Mouse (Mus musculus): ENCODE data around the gene Cpne9.
A peak's percentile ranks its signal among the peaks of the same experiment; 100 is the strongest.

Gene Cpne9

DNA sequence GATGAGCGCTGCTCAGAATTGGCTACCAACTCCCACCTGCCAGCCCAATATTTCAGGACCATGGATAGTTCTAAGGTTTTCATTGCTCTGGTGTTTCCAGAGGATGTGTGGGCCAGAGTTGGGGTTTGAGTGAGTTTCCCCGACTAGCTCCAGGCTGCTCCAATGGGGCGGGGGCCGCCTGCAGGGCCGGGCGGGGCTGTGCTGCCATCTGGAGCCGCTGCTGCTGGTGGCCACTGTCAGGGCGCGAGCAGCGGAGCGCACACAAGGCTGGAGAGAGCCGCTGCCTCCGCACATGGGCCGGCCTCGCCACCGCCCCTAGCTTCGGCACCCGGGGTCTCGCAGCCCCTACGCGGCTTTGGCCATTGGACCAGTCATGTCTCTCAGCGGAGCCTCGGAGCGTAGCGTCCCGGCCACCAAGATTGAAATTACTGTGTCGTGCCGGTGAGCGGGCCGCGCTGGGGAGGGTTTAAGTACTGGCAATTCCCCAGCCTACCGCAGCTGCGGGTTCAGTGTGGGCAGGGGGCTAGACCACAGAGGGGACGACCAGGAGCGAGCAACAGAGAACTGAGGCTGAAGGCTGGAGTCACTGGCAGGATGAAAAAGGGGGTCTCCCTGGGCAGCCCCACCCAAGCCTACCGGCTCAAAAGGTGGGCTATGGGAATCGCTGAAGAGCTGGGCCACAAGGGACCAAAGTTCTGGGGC is at the start of gene Cpne9:
TSS of gene Cpne9 (plus strand) at position 207 of the 702 bp plus-strand sequence.
- peak; percentile 46 for DNase-seq (ENCODE audit: low spot score)

DNA sequence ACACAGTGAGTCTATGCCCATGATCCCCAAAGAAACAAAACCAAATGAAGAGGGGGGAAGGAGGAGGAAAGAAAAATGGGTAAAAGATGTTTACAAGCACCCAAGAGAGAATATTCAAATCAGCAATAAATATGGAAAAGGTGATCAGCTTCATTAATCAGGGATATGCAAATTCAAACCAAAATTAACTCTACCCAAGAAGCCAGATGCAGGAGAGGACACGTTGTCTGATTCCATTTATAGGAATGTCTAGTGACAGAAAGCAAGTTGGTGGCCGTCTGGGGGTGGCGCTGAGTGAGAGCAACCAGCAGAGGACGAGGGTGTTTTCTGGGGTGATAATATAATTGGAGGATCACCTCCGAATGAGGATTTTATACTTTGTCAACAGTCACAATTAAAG is 47.0 kb upstream of the Cpne9 start:
- DNase-seq (ENCODE audit: low spot score), result no peak

DNA sequence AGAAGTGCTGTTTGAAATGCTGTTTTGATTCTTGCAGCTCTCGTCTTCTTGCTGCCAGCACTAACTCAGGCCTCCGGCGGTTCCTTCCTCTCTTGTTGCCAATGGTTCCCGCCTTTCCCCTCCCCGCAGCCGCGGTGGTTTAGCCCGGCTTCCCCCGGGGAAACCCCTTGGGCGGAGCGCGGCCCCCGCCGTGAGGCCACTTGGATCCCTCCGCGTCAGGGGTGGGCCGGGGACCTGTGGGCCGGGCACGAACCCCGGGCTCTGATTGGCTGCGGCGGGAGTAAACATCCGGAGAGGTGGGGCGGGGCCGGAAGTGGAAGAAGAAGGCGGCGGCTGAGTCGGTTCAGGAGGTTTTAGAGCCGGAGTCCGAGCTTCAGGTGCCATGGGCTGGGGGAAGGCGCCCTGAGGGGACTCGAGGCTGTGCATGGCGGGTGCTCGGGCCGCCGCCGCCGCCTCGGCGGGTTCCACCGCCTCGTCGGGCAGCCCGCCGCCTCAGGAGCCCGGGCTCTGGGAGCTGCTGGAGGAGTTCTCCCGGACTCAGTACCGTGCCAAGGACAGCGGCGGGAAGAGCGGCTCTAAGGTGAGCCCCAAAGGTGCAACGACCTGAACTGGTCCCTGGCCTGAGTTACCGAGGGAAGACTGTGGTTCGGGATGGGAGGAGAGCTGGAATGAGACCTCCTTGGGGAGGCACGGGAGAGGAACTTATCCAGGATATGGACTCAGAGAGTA is 44.4 kb upstream of the Cpne9 start, which contains the start of gene Mtmr14:
TSS of gene Mtmr14 (plus strand) at position 302 of the 729 bp plus-strand sequence.
- DNase-seq (ENCODE audit: low spot score), result peak; percentile 99

DNA sequence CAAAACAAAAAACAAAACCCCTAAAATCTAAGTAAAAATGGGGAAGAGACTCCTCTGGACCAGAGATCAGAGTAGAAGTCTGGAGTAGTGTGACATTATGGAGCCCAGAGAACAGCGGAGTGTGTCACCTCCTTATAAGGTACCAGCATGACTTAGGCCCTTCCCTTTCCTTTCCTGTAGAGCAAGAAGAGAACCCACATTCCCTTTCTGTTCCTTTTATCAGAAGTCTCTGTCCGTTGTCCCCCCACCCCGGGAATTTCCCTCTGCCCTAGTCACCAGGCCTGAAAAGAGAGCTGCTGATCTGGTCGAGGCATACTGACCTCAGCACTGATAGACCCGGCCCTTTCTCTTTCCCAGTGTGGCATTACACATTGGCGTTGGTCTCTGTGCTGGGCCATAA is 43.7 kb upstream of the Cpne9 start:
- DNase-seq (ENCODE audit: low spot score), result no peak

DNA sequence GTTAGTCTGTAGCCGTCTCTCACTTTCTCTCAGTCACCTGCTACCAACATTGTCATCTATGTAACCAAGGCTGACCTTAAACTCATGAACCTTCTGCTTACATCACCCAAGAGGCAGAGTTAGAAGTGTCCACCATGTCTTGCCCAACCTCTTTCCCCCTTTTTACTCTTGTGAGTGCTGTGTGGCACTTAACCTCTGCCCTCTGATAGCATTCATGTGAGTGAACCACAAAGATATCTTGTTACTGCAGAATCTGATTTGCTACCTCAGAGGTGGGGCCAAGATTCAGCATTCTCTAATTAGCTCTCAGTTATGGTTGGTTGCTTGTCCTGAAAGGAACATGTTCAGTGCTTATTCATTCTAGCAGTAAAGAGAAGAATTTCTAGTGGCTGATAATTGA is 39.4 kb upstream of the Cpne9 start:
- no peak for DNase-seq (ENCODE audit: low spot score)

DNA sequence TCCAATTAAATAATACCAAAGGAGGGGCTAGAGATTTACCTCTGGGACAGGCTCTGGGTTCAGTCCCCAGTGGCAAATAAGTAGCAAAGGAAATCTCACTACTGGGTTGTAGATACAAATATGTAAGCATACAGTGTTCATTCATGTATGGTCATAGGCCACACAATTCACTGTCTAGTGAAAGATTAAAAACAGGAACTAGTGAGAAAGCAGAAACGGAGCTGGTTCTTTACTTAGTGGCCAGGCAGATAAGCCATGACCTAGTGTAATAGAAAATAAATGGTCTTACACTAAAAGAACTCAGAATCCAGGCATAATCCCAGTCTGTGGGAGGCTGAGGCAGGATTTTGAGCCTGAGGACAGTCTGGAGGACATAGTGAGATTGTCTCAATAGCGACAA is 36.5 kb upstream of the Cpne9 start:
- DNase-seq (ENCODE audit: low spot score), result no peak

DNA sequence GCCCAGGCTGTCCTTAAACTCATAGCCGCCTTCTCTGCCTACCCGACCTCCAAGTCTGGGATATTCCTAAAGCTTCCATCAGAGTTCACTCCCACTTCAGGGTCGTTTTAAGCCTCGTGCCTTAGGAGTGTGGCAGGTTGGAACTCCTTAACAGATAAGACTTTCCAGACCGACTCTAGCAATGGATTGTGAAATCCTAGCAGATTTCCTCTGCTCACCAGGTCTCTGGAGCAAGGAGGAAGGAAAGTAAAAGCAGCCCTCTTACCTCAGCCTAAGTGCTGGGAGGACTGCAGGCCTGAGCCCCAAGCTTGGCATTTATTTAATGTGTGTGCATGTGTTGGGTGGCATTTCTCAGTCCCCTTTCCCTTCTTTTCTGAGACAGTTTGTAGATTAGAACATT is 31.3 kb upstream of the Cpne9 start:
- DNase-seq (ENCODE audit: low spot score), result no peak

DNA sequence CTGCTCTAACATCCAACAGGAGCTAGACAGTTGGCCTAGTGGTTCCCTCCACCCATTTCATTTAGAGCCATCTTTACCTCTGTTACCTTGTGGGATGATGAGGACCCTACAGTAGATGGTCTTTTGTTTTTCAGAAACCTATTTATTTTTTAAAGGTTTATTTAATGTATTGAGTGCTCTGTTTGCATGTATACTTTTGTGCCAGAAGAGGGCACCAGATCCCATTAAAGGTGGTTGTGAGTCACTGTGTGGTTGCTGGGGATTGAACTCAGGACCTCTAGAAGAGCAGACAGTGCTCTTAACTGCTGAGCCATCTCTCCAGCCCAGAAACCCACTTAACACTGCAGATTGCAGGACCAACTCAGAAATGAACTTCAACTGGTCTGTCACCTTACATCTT is 30.2 kb upstream of the Cpne9 start:
- no peak for DNase-seq (ENCODE audit: low spot score)

DNA sequence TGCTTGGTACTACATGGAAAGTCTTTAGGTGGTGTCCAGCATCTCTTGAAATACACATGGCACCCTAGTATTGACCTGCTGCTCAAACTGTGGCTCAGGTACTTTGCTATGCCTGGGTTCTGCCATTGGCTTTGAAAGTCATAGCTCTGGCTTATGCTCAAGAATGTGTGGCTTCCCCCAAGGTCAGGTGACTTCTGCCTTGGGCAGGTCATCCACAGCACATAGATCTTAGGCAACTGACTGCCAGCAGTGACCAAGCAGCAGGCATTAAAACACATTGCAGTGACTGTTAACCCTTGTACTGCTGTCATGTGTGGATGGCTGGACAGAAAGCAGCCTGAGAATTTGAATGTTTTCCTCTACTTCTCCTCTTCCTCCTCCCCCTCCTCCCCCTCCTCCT is 27.2 kb upstream of the Cpne9 start:
- DNase-seq (ENCODE audit: low spot score), result no peak

DNA sequence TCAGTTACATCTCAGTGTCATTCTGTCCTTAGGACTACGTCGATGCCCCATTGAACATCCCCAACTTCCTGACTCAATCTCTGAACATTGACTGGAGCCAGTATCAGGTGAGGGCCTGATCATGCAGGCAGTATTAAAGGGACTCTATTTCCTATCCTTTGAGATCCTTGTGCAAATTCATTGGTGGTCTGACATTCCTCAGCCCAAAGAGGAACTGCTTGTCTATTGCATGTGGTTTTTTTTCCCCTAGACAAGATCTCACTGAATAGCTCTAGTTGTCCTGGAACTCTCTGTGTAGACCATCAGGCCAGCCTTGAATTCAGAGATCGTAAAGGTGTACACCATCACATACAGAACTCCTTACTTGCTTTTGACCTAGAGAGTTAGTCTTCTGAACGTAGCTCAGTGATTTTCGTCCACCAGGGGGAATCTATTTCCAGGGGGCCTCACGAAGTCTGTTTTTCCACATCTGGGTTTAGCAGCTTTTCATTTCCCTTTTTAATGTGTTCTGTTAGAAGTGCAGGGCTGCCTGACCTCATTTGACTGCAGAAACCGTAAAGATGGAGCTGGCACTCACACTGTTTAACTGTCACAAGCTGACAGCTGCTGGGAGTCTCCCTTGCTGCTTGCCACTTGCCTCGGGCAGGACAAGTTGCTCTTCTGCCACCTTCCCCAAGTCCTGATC is 20.8 kb upstream of the Cpne9 start:
- no peak for DNase-seq (ENCODE audit: low spot score)

DNA sequence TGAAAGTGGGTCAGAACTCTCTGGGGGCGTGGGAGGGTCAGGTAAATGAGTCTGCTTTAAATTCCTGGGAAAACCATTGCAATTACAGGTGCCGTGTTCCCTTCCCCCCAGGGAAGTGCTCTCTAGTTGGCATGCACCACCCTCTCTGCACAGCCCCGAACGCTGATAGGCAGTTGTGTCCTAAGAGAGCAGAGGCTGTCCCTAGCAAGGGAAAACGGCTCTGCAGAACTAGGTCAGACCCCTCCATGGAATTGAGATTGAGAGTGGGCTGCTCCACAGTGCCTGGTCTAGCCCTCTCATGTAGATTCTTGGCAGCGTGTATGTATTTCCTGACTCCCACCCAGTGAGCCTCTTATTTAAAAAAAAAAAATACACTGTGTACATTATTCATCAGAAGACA is 18.6 kb upstream of the Cpne9 start:
- DNase-seq (ENCODE audit: low spot score), result no peak

DNA sequence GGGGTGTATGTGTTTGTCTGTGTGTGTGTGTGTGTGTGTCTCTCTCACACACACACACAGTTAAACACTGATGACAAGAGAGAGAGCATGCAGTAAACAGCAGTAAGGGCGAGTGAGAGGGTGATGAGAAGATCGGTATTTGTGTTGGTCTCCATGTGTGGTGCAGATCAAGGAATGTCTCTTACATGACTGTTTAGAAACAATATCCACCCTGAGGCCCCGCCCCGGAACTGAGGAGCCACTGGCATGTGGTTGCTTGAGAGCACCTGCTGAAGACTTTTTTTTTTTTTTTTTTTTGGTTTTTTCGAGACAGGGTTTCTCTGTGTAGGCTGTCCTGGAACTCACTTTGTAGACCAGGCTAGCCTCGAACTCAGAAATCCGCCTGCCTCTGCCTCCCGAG is 17.7 kb upstream of the Cpne9 start:
- DNase-seq (ENCODE audit: low spot score), result no peak

DNA sequence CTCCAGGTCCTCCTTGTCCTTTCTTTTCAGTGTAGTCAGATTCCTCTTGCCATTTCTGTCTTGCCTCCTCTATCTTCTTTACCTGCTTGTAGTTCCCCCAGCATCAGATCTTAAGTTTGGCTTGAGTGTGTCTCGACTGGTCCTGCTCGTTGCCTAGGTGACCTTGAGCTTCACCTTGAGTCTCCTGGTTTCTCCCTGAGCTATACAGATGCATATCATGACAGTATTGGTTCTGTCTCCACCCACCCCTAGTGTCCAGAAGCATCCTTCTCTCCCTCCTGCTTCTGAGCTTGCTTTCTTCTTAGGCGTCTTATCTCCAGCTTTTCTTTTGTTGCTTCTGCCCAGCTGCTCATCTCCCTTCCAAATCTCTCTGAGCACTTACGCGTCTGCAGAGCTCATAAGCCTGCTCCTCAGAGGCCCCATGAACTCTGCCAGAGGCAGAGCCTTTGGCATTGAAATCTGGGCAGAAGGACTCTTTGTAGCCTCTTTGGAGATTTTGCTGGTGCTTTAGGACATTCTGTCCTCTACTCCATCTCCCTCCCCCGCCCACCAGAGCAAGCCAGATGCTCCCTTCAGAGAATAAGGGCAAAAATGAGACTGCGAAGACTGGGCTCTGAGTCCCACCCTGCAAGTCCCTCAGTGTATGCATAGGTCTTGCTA is 15.0 kb upstream of the Cpne9 start:
- no peak for DNase-seq (ENCODE audit: low spot score)

DNA sequence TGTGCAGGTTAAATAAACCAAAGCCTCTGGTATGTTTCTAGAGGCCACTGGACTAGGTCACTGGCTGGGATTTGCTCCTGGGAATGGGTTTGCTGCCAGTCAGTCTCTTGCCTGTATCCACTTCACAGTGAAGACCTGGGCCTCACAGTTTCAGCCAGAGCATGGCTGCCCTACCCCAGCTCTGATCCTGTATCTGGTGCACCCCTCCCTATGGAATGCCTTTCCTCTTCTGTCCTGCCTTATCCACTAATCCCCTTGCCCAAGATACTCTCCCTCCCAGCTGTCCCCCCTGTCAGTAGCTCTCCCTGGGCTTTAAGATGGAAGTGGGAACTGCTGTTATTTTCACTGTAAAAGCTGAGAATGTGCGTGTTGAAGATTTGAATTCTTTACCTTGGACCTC is 14.1 kb upstream of the Cpne9 start:
- no peak for DNase-seq (ENCODE audit: low spot score)

DNA sequence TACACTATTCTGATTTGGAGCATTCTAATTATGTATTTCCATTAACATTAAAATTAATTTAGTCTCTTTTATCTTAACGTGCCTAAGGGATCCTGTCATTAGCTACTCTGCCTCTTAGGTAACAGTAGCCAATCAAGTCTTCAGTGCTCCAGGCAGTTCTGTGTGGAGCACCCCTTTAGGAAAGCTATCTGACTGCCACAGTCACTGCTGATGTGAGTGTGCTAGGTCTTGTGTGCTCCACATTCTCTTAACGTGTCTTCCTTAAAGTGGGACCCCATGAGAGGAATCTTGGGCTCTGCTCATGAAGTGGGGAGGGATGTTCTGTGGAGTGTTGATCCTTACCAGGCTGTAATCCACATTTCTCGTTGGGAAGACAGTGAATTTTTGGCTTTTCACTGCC is 9.7 kb upstream of the Cpne9 start:
- no peak for DNase-seq (ENCODE audit: low spot score)

DNA sequence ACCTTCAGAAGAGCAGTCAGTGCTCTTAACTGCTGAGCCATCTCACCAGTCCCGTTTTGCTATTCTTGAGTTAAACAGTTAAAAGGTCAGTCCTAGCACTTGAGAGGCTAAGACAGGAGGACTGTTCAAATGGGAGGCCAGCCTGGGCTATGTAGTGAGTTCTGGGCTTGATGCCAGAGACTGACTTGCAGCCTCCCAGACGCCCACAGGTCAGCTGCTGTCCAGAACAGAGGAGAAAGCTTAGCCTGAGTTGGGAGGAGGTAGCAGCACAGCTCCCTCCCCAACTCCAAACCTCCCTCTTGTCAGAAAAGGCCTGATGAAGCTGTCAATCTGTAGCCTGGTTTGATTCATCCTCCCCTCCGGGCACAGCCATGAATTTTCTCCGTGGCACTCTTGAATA is 5.3 kb upstream of the Cpne9 start:
- DNase-seq (ENCODE audit: low spot score), result no peak

DNA sequence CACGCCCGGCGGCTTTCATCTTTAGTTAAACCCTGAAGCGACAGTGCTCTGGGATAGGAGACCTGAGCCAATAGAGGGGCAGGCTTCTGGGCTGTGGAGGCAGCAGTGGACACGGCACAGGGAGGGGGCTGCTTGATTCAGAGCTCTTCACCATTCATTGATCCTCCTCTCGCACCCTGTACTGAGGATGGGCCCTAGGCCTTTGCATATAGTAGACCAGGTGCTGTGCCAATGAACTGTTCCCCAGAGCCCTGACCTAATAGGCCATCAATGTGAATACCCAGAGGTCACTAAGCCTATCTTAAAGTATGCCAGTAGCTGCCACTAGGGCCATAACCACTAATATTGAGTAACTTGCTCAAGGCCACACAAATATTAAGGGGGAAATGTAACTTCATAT is 431 bp upstream of the Cpne9 start:
- DNase-seq (ENCODE audit: low spot score), result no peak

DNA sequence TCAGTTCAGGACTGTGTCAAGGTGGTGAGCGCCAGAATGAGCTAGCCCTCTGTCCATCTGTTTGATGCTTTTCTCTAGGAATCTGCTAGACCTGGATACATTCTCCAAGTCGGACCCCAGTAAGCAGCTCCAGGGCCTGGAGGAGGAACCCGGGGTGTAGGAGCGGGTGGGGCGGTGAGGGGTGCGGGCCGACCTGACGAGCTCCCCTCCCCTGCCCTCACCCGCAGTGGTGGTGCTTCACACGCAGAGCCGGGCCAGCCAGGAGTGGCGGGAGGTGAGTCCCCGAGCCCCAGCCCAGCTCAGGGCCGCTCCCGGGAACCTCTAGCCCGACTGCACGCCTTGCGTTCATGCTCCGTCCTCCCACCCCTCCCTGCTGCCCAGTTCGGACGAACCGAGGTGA is 862 bp downstream of the Cpne9 start:
- peak; percentile 47 for DNase-seq (ENCODE audit: low spot score)

DNA sequence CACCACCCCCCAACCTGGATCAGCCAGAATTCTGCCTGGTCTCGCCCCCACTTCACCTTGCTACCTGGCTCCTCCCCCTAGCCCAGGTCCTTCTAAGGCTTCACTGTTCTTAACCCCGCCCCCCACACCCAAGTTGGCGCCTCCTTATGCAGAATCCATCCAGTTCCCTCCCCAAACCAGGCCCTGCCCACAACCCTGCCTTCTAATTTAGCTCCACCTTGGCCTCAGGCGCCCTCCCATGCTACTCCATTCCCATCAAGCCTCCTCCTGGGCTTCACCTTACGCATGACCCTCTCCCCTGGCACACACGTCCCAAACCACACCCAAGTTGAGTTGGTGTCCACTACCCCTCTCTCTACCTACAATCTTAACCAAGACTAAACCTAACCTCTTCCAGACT is 1.4 kb downstream of the Cpne9 start:
- DNase-seq (ENCODE audit: low spot score), result no peak

DNA sequence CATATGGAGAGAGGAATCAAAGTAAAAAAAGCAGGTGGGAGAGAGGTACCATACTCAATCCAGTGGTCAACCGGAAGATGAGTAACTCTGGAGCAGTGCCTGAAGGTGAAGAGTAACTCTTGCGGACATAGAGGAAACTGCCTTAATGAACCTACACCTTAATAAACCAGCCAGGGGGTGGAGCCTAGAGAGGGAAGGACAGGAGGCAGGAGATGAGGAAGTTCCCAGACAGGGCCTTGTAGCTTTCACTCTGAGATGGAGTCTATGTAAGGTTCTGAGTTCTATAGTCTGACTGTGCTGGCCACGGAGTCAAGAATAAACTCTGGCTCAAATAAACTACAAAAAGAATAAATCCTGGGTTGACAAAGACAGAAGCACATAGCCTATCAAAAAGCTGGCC is 2.8 kb downstream of the Cpne9 start:
- DNase-seq (ENCODE audit: low spot score), result no peak

DNA sequence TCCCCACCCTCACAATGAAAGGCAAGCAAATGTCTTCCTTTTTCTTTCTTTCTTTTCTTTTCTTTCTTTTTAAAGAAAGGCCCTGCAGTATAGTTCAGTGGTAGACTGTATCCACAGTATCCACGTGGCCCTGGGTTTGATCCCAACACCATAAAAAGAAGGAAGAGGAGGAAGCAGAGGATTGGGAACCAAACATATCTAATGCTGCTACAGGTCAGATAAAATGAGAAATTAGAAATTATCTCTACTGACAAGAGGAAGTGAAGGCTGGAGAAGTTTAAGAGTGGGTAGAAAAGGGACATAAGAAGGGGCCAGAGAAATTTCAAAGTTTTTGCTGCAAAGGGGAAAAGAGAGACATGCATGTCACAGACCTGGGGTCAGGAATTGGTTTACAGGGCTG is 4.2 kb downstream of the Cpne9 start:
- DNase-seq (ENCODE audit: low spot score), result no peak

DNA sequence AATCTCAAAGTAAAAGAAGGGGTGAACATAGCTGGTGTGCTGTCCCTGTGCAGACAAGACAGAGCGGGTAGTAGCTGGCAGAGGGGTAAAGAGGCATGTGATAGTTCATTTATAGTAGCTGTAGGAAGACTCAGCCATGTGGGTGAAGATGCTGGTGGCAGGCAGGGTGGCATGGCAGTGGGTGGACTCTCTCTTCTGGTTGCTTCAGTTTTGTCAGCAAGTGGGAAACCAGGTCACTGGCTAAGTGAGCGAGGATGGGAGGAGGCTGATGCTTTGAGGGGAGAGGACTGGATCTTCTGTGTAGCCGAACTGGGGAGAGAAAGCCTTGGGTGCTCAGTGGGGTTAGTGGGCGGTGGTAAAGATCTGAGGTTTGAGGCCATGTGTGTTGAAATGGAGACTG is 5.1 kb downstream of the Cpne9 start:
- no peak for DNase-seq (ENCODE audit: low spot score)

DNA sequence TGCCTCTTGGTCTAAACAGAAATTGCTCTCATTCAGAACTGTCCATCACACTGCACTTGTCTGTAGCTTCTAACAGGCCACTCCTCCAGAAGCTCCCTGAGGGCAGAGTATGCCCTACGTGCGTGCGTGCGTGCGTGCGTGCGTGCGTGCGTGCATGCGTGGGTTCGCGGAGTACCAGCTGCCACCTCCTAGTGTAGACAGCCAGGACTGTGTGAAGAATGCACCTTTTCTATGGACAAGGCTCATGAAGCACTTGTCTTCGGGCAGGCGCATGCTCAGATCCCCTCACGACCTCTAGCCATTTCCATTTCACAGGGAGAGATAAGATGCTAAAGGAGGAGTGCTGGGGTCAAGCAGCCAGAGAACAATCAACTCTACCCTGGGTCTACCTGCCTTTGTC is 7.2 kb downstream of the Cpne9 start:
- DNase-seq (ENCODE audit: low spot score), result no peak
